Mouse (Mus musculus): ENCODE measurements at regions not wholly inside any gene's neighbourhood (a gene's known extent, or its start where the extent isn't known, plus 50 kb on each side); places are given as distances from the start of the nearest gene placed in this dataset.
A peak's percentile ranks its signal among the peaks of the same experiment; 100 is the strongest.

- Histone ChIP-seq H3K4me1 (ENCODE audit: insufficient read depth) (no peaks in the 10 kb centered on the region), H3K27ac (ENCODE audit: low read depth) (no peak overlapping the region), H3K4me3 (ENCODE audit: low read depth, low read length) (no peak overlapping the region), H3K9ac (replicated peaks) (no peak overlapping the region), H3K9me3 (ENCODE audit: low read length) (no peaks in the 10 kb centered on the region), H3K36me3 (replicated peaks; ENCODE audit: insufficient read depth, low read length) (no peaks in the 10 kb centered on the region), H3K27me3 (ENCODE audit: insufficient read depth, low read length) (no peaks in the 10 kb centered on the region), H3K4me2 (ENCODE audit: low read depth, low read length) (no peak overlapping the region)
- no peak for DNase-seq
- WGBS (ENCODE audit: insufficient replicate concordance) = 65% methylated on average over 4 of the region's 4 CpGs
- TF ChIP-seq CTCF (IDR thresholded peaks at IDR 0.05; ENCODE audit: low read depth) (no peak), EP300 (IDR thresholded peaks at IDR 0.05; ENCODE audit: low read depth) (no peak)
- ATAC-seq = peak; percentile 57; the same call in 1 of the 2 replicates
These were observed 712.4 kb downstream of the Mecom start for GRCm38 (mm10) chr3:29835432-29835831.

GRCm38 (mm10) chr3:29834884-29835283 is 712.9 kb downstream of the Mecom start:
- Histone ChIP-seq H3K4me2 (ENCODE audit: low read depth, low read length) (no peak overlapping the region), H3K27ac (ENCODE audit: low read depth) (no peak overlapping the region), H3K4me1 (ENCODE audit: insufficient read depth) (no peaks in the 10 kb centered on the region), H3K9ac (replicated peaks) (no peak overlapping the region), H3K9me3 (ENCODE audit: low read length) (no peaks in the 10 kb centered on the region), H3K4me3 (ENCODE audit: low read depth, low read length) (no peak overlapping the region), H3K27me3 (ENCODE audit: insufficient read depth, low read length) (no peaks in the 10 kb centered on the region), H3K36me3 (replicated peaks; ENCODE audit: insufficient read depth, low read length) (no peaks in the 10 kb centered on the region)
- DNase-seq = peak; percentile 27
- 44% methylated on average over 2 of the region's 2 CpGs for WGBS (ENCODE audit: insufficient replicate concordance)
- TF ChIP-seq EP300 (IDR thresholded peaks at IDR 0.05; ENCODE audit: low read depth) (no peak), CTCF (IDR thresholded peaks at IDR 0.05; ENCODE audit: low read depth) (no peak)
- peak; percentile 72 for ATAC-seq

GRCm38 (mm10) chr3:29831346-29831745 is 716.5 kb downstream of the Mecom start:
- Histone ChIP-seq H3K4me2 (ENCODE audit: low read depth, low read length) (no peak overlapping the region), H3K9me3 (ENCODE audit: low read length) (no peaks in the 10 kb centered on the region), H3K36me3 (replicated peaks; ENCODE audit: insufficient read depth, low read length) (no peaks in the 10 kb centered on the region), H3K9ac (replicated peaks) (no peak overlapping the region), H3K4me3 (ENCODE audit: low read depth, low read length) (no peak overlapping the region), H3K27me3 (ENCODE audit: insufficient read depth, low read length) (no peaks in the 10 kb centered on the region), H3K27ac (ENCODE audit: low read depth) (no peak overlapping the region), H3K4me1 (ENCODE audit: insufficient read depth) (no peaks in the 10 kb centered on the region)
- ATAC-seq = no peak
- TF ChIP-seq EP300 (IDR thresholded peaks at IDR 0.05; ENCODE audit: low read depth) (no peak), CTCF (IDR thresholded peaks at IDR 0.05; ENCODE audit: low read depth) (no peak)
- DNase-seq = no peak
- WGBS (ENCODE audit: insufficient replicate concordance) = 63% methylated on average over 1 of the region's 1 CpGs

DNA sequence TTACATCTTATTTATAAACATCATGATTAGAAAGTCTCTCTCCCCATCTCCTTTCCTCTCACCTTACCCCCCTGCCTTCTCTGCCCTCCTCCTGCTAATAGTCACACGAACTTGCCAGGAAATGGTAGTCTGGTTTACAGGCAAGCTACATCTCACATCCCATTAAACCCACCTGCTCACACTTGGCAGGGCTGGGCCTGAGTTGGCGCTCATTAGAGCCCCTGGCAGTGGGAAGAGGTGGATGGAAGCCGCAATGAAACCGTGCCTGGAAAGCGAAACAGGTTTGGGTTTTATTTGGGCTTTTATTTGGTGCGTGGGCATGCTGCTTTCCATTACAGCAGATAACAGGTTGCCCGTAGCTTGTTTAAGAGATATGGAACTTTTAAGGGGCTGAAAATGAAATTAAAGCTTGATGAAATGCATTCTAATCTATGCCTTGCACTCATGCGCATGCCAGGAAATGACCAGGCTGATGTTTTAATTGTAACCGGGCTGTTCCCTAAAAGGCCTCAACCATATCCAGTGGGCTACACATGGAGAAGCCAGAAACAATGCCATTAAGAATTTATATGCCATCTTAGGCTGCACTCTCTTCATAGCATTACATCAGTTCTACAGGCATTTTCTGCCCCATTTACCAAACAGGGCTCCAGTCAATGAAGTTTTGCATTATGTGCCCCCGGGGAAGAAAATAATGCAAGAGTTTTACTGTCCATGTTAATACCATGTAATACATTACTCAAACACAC is 725.0 kb downstream of the Mecom start:
- no peak overlapping the region for H3K9ac ChIP-seq (replicated peaks)
- no peaks in the 10 kb centered on the region for H3K27me3 ChIP-seq (ENCODE audit: insufficient read depth, low read length)
- H3K4me1 ChIP-seq (ENCODE audit: insufficient read depth) = no peaks in the 10 kb centered on the region
- 79% methylated on average over 10 of the region's 10 CpGs for WGBS (ENCODE audit: insufficient replicate concordance)
- no peak overlapping the region for H3K4me3 ChIP-seq (ENCODE audit: low read depth, low read length)
- H3K4me2 ChIP-seq (ENCODE audit: low read depth, low read length) = no peak overlapping the region
- ATAC-seq (no peak), DNase-seq (no peak)
- H3K36me3 ChIP-seq (replicated peaks; ENCODE audit: insufficient read depth, low read length) = no peaks in the 10 kb centered on the region
- no peaks in the 10 kb centered on the region for H3K9me3 ChIP-seq (ENCODE audit: low read length)
- TF ChIP-seq EP300 (IDR thresholded peaks at IDR 0.05; ENCODE audit: low read depth) (no peak), CTCF (IDR thresholded peaks at IDR 0.05; ENCODE audit: low read depth) (no peak)
- H3K27ac ChIP-seq (ENCODE audit: low read depth) = no peak overlapping the region

DNA sequence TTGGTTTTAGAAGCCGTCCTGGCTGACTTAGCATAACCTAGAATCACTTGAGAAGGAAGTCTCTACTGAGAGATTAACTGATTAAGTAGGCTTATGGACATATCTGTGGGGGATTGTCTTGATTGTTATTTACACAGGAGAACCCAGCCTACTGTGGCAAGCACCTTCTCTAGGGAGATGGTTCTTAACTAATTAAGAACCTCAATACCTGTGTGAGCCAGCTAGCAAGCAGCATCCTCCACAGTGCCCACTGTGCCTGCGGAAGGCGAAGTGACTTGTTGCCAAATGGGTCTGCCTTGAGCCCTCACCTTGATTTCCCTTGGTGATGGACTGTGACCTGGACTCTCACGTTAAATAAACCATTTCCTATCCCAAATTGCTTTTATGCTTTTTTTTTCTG is 730.8 kb downstream of the Mecom start:
- TF ChIP-seq CTCF (IDR thresholded peaks at IDR 0.05; ENCODE audit: low read depth) (no peak), EP300 (IDR thresholded peaks at IDR 0.05; ENCODE audit: low read depth) (no peak)
- WGBS (ENCODE audit: insufficient replicate concordance) = 69% methylated on average over 4 of the region's 4 CpGs

DNA sequence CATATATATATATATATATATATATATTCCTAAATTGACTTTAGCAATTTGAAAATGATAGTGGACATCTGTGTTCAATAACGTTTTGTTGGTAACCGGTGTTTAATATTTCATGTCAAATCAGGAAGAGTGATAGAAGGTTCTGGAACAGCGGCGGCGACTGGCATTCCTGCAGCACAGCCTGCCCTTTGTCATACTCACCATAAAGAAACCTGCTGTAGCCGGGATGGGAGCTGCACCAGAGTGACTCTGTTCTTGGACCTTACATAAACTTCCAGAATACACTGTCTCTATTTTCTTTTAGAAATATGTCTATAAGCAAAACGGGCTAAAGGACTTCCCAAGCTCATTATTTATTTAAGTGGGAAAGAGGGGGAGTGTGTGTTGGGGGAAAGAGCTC is 731.5 kb downstream of the Egfem1 start:
- 58% methylated on average over 7 of the region's 7 CpGs for WGBS (ENCODE audit: insufficient replicate concordance)
- no peak for DNase-seq

More for the DNA sequence above, 730.8 kb downstream of the Mecom start:
- H3K36me3 ChIP-seq (replicated peaks; ENCODE audit: insufficient read depth, low read length) = no peaks in the 10 kb centered on the region
- H3K27me3 ChIP-seq (ENCODE audit: insufficient read depth, low read length) = no peaks in the 10 kb centered on the region
- ATAC-seq = no peak
- no peak overlapping the region for H3K27ac ChIP-seq (ENCODE audit: low read depth)
- no peaks in the 10 kb centered on the region for H3K9me3 ChIP-seq (ENCODE audit: low read length)
- no peak overlapping the region for H3K4me2 ChIP-seq (ENCODE audit: low read depth, low read length)
- H3K4me3 ChIP-seq (ENCODE audit: low read depth, low read length) = no peak overlapping the region
- H3K9ac ChIP-seq (replicated peaks) = no peak overlapping the region
- no peak for DNase-seq
- no peaks in the 10 kb centered on the region for H3K4me1 ChIP-seq (ENCODE audit: insufficient read depth)

More for the DNA sequence above, 731.5 kb downstream of the Egfem1 start:
- TF ChIP-seq CTCF (IDR thresholded peaks at IDR 0.05; ENCODE audit: low read depth) (no peak), EP300 (IDR thresholded peaks at IDR 0.05; ENCODE audit: low read depth) (no peak)
- H3K9ac ChIP-seq (replicated peaks) = no peak overlapping the region
- H3K27ac ChIP-seq (ENCODE audit: low read depth) = no peak overlapping the region
- no peaks in the 10 kb centered on the region for H3K36me3 ChIP-seq (replicated peaks; ENCODE audit: insufficient read depth, low read length)
- H3K4me3 ChIP-seq (ENCODE audit: low read depth, low read length) = no peak overlapping the region
- H3K9me3 ChIP-seq (ENCODE audit: low read length) = no peaks in the 10 kb centered on the region
- no peaks in the 10 kb centered on the region for H3K27me3 ChIP-seq (ENCODE audit: insufficient read depth, low read length)
- no peak overlapping the region for H3K4me2 ChIP-seq (ENCODE audit: low read depth, low read length)
- no peak for ATAC-seq
- no peaks in the 10 kb centered on the region for H3K4me1 ChIP-seq (ENCODE audit: insufficient read depth)
